Mouse (Mus musculus): ENCODE measurements around the gene Grm5. TPM values are rescaled to one million over a fixed set of nuclear protein-coding genes. Genes with fewer than 3 reads are reported as not detected.

Gene Grm5
- total RNA-seq, 2 experiments from 2014 or later = 182 to 212 TPM

DNA sequence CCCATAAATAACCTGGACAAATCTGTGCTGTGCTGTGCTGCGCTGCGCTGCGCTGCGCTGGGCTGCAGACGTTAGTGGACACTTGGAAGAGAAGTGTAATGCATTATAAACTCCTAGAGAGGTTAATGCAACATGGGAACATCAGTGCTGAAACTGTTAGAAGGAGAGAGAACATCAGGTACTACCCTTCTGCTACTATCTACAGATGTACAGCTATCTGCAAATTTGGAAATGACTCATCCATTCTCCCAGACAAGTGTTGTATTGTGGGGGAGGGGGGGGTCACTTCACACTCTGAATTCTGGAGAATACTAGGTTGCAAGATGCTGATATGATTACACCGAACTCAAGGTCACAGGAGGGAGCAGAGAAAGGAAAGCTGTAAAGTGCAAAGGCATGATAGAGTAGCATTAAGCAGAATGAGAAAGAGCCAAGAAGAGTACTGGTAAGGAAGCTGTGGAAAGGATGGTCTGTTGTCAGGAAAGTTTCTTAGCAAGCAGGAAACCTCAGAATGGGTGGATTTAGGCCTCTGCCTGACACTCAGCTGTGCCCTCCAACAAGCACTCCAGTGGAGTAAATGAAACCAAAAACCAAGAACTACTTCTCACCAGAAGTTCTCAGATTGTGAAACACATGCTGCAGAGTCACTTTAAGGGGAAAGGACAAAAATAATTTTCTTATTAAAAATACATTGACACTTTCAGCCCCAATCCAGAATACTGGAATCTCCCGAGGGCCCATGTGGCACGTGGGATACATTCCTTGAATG is 544.3 kb downstream of the Grm5 start:
- DNase-seq (ENCODE audit: low spot score in 2 of 2) = no peak
- intact Hi-C loops (cut with DNase I) = no loop called here

DNA sequence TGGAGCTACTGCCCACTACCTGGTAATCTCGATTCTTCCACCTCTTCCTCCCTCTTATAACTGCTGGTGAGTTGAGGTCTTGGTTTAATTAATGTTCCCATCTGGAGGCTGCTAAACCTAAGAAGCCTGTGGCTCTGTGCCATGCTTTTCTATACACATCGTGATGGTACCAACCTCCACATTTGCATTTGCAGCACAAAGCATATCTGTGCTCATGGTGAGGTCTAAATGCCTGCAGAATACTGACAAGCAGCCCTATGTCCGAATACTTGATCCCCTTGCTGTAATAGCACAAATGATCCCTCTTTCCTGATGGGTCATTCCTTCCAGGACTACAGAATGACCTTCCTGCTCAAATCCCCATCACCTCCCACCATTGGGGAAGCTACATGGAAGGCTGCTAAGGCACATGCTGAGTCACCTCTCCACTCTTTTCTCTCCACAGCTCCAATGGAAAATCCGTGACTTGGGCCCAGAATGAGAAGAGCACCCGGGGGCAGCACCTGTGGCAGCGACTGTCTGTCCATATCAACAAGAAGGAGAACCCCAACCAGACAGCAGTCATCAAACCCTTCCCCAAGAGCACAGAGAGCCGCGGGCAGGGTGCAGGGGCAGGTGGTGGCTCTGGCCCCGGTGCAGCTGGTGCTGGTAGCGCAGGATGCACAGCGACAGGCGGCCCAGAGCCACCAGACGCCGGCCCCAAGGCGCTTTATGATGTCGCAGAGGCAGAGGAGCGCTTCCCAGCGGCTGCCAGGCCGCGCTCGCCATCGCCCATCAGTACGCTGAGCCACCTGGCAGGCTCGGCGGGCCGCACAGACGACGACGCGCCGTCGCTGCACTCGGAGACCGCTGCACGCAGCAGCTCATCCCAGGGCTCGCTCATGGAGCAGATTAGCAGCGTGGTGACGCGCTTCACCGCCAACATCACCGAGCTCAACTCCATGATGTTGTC is 545.8 kb downstream of the Grm5 start:
- DNase-seq (ENCODE audit: low spot score in 2 of 2) = peak; percentile 47 to 50
- intact Hi-C loops (cut with DNase I) = no loop called here

DNA sequence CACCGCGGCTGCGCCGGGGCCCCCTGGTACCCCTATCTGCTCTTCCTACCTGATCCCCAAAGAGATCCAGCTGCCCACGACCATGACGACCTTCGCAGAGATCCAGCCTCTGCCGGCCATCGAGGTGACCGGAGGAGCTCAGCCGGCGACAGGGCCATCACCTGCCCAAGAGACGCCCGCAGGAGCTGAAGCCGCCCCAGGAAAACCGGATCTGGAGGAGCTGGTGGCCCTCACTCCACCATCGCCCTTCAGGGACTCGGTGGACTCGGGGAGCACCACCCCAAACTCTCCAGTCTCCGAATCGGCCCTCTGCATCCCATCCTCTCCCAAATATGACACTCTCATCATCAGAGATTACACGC is 546.5 kb downstream of the Grm5 start:
- intact Hi-C loops (cut with DNase I) = no loop called here
- DNase-seq (ENCODE audit: low spot score in 2 of 2) = no peak

DNA sequence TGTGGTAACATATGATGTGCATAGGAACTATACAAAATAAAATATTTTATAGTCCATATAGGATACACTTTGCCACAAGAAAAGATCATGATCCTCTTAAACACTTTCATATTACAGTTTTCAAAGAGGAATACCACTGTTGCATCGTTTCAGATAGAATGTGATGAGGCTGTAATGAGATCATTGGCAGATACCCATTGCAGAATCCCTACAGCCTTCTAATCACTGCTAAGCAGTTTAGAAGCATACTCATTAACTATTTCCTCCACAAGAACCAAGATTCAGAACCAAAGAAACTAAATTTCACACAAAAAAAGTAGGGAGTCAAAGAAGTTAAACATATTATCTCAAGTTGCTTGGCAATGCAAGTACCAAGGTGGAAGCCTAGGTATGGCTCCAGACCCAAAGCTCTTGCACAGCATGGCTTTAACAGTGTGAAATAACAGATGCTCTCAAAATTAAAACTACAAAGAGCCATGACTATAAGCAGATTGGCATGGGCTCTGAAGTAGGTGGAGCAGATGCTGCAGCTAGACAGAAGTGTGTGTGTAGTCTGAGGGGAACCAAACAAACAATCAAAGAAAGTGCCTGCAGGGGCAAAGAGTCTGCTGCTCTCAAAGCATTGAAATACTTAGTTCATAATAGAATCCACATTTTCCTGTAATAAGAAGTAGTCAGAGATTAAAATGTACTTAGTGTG is 575.7 kb downstream of the Grm5 start:
- intact Hi-C loops (cut with DNase I) = no loop called here
- no peak for DNase-seq (ENCODE audit: low spot score in 2 of 2)

DNA sequence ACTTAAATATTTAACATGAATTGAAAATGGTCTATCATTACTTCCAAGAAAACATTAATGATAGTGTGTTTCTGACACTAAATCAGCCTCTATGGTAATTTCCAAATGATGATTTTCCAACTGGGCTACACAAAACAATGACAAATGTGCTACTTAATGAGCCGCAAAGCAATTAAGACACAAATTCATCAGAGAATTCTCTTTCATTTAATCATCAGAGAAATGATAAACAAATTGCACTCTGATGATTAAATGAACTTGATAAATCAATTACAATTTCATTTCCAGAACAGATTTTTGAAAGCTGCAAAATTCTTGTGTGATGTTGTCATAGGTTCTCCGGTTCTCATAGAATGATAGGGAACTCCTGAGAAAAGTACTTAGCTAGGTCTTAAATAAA is 577.6 kb downstream of the Grm5 start:
- intact Hi-C loops (cut with DNase I) = no loop called here
- DNase-seq (ENCODE audit: low spot score in 2 of 2) = no peak

Other genes with a start within 250 kb of the Grm5 start
- gene Tyr, start 90.7 kb upstream of the Grm5 start, total RNA-seq (2021) = not detected